Mouse (Mus musculus) ES-E14 (cell line): Measurements from ENCODE around the gene Wdr35.

Experiments
- CHD2 ChIP-seq: IDR thresholded peaks from 2 replicates; pipeline ENCODE4 v1.6.1; 2014; ENCODE audit warnings: mild to moderate bottlenecking, low read depth, low read length, inconsistent platforms
- HCFC1 ChIP-seq: IDR thresholded peaks from 2 replicates; pipeline ENCODE4 v1.6.1; 2012; ENCODE audit warnings: low read length, inconsistent platforms, borderline replicate concordance; ENCODE audit not compliant: insufficient read depth
- MAFK ChIP-seq: IDR thresholded peaks from 2 replicates; pipeline ENCODE4 v1.6.1; 2014; ENCODE audit warnings: mild to moderate bottlenecking, low read depth, low read length, inconsistent platforms; ENCODE audit not compliant: insufficient read depth
- ZC3H11A ChIP-seq: IDR thresholded peaks from 2 replicates; pipeline ENCODE4 v1.6.1; 2012; ENCODE audit warnings: low read depth, mild to moderate bottlenecking, inconsistent platforms, low read length, borderline replicate concordance
- ZNF384 ChIP-seq: IDR thresholded peaks from 2 replicates; pipeline ENCODE4 v1.6.1; 2012; ENCODE audit warnings: low read depth, low read length, inconsistent platforms

DNA sequence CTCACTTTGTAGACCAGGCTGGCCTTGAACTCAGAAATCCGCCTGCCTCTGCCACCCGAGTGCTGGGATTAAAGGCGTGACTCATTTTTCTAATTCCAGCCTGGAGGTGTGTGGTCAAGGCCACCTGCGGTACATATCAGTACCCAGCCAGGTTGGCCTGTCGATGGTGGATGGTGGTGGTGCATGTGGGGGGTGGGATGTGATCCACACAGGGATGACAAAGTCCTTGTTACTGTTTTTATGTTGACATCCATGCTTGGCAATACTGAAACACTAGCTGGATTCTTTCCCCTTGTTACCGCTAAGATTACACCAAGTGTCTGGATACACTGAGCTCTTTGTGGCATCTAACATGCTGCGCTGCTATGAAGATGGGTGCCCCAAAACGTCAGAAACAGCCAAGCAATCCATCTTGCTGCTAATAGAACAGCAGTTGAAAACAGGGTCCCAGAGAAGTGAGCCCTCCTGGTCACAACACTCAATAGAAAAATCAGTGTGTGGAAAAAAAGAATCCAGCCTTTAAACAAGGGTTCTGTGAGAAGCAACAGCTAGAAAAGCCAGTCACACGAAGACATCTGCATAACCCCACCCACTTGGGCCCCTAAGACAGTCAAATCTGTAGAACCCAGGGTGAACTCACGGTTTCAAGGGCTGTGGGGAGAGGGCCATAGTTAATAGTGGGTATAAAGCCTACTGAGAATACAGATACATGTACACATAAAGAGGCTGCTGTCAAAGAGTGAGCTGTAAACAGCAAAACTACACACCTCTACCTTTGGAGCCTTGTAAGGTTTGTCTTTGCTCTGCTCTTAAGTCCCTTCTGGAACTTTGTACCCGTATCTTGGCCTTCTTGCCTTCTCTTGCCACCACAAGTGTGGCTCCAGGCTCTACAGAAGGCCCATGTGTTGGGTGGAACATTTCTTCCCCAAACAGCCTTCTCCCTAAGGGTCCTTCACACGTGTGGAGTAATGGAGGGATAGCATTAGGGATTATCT is 33.4 kb upstream of the Wdr35 start:
- TF ChIP-seq MAFK (no peak), HCFC1 (no peak), ZC3H11A (no peak), CHD2 (no peak), ZNF384 (no peak)
